Mouse (Mus musculus) kidney, embryonic 15.5 days (tissue): ENCODE data around the gene Ano4. TPM values are rescaled to one million over a fixed set of nuclear protein-coding genes. Genes with fewer than 3 reads are reported as not detected.

ENCODE experiments used
- ATAC-seq: fragments of 200-750 bp; cut with Nextera tagmentation; replicated peaks from 2 replicates; pipeline ENCODE4 v1.8.0; 2017; ENCODE audit warnings: moderate TSS enrichment; ENCODE audit not compliant: low FRiP score
- H3K27ac ChIP-seq: fragments of 300-500 bp; sonication (generic); 2 replicates; pipeline ENCODE4 v1.5.1; 2015; ENCODE audit warnings: mild to moderate bottlenecking, inconsistent platforms
- H3K27me3 ChIP-seq: fragments of 300-500 bp; sonication (generic); 2 replicates; pipeline ENCODE4 v1.6.1; 2015; ENCODE audit warnings: inconsistent platforms
- H3K36me3 ChIP-seq: fragments of 300-500 bp; sonication (generic); 2 replicates; pipeline ENCODE4 v1.6.1; 2015; ENCODE audit warnings: inconsistent platforms
- H3K4me1 ChIP-seq: fragments of 300-500 bp; sonication (generic); 2 replicates; pipeline ENCODE4 v1.6.1; 2015; ENCODE audit warnings: inconsistent platforms
- H3K4me2 ChIP-seq: fragments of 300-500 bp; sonication (generic); 2 replicates; pipeline ENCODE4 v1.6.1; 2015; ENCODE audit warnings: moderate library complexity, mild to moderate bottlenecking, inconsistent platforms
- H3K4me3 ChIP-seq: fragments of 300-500 bp; sonication (generic); replicated peaks from 2 replicates; pipeline ENCODE4 v1.5.1; 2015; ENCODE audit warnings: mild to moderate bottlenecking, inconsistent platforms
- H3K9ac ChIP-seq: fragments of 300-500 bp; sonication (generic); 2 replicates; pipeline ENCODE4 v1.6.1; 2015; ENCODE audit warnings: mild to moderate bottlenecking, inconsistent platforms
- H3K9me3 ChIP-seq: fragments of 300-500 bp; sonication (generic); replicated peaks from 2 replicates; pipeline ENCODE4 v1.6.1; 2016; ENCODE audit warnings: inconsistent platforms
- WGBS: fragments of 180-500 bp; shearing (Covaris S2); methylation state at CpG from one replicate; pipeline ENCODE4 v1.1.7; 2015; ENCODE audit warnings: mixed read lengths; 5-methylcytosine and 5-hydroxymethylcytosine counted together
- polyA plus RNA-seq: library from polyadenylated mRNA; unstranded; fragments of >200 nt; fragmentation: Nextera tagmentation; extraction: Ambion mirVana; gene quantifications from 2 replicates; pipeline ENCODE4 v1.2.1, GENCODE M21; 2015

Ano4 gene
- polyA plus RNA-seq, 1 experiment from 2014 or later = 5.4 TPM

DNA sequence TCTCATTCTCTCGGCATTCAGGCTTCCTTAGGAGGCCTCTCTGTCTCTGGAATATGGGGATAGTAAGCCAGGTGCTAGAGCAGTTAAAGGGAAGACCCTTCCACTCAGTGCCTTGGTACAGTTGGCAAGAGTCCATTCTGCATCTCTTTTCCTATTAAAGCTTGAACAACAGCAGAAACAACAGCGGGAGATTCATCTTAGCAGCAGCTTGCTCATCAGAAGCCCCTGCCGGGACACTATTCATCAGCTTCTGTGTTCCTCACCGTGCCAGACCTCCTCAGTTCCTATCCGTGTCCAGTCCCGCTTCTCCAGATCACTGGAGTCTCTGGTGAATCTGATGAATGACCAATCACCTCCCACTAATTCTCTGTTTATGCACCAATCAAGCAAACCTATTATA lies 128.5 kb downstream of the Ano4 start:
- no peak for ATAC-seq
- no peaks in the 10 kb centered on the region for H3K4me1 ChIP-seq
- H3K9me3 ChIP-seq = no peaks in the 10 kb centered on the region
- WGBS = 85% methylated on average over 6 of the region's 6 CpGs
- no peaks in the 10 kb centered on the region for H3K27me3 ChIP-seq
- H3K4me2 ChIP-seq = no peak overlapping the region
- no peak overlapping the region for H3K27ac ChIP-seq
- no peak overlapping the region for H3K9ac ChIP-seq
- H3K36me3 ChIP-seq = no peaks in the 10 kb centered on the region
- no peak overlapping the region for H3K4me3 ChIP-seq

DNA sequence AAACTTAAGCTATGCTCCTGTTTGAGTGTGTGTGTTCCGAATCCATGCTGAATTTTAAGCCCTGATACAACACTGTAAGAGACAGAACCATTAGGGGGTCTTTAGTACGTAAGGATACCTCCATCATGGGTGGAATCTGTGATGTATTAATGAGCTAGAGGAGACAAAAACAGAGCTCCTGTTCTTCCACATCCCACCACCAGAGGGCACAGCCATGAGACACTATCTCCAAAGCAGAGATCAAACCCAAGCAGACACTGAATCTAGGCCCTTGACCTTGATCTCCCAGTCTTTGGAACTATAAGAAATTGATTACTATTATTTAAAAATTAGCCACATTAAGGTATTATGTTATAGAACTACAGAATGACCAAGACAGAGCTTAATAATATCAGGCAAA lies 138.7 kb downstream of the Ano4 start:
- no peaks in the 10 kb centered on the region for H3K27me3 ChIP-seq

DNA sequence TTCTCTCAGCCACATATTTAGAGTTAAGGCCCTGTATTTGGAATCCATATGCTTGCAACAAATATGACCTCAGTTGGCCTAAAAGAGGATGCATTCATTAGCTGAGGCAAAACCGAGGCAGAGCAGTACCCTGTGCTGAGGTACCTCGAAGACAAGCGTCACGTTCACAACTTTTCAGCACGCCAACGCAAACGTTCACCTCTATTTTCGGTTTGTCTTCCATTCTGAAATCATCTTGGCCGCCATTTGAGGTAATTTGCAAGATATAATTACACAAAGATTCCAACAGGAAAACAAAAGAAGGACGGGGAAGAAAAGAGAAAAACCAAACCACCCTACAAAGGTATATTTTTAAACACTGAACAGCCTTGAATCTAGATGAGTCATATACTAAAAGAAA lies 148.1 kb downstream of the Ano4 start:
- WGBS = 92% methylated on average over 10 of the region's 10 CpGs
- no peaks in the 10 kb centered on the region for H3K27me3 ChIP-seq
- no peak overlapping the region for H3K9ac ChIP-seq
- no peaks in the 10 kb centered on the region for H3K9me3 ChIP-seq
- H3K4me2 ChIP-seq = no peak overlapping the region
- H3K4me3 ChIP-seq = no peak overlapping the region
- ATAC-seq = no peak
- no peaks in the 10 kb centered on the region for H3K36me3 ChIP-seq
- H3K27ac ChIP-seq = no peak overlapping the region
- H3K4me1 ChIP-seq = 0 out of 2 replicates have a peak, but pooled peaks cover 2% of the 10 kb centered on the region

More for the DNA sequence above, 138.7 kb downstream of the Ano4 start:
- 49% methylated on average over 2 of the region's 2 CpGs for WGBS
- Histone ChIP-seq H3K9ac (no peak overlapping the region), H3K36me3 (no peaks in the 10 kb centered on the region), H3K27ac (no peak overlapping the region), H3K4me2 (no peak overlapping the region), H3K4me1 (no peaks in the 10 kb centered on the region), H3K4me3 (no peak overlapping the region), H3K9me3 (no peaks in the 10 kb centered on the region)
- no peak for ATAC-seq

DNA sequence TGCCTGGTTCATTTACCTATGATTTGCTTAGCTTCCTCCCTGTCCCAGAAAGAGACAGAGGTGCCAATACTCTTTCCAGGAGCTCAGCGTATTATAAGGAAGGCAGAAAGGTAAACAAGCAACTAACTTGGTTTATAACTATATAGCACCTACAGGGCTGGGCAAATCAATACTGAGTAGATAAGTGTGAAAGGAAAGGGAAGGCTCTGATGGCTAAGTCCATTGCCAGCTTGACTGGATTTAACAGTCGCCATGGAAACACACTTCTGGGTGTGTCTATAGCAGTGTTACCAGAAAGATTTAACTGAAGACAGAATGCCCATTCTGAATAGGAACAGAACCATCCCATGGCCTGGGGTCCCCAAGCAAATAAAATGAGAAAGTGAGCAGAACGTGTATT lies 149.5 kb downstream of the Ano4 start:
- no peak for ATAC-seq
- 0 out of 2 replicates have a peak, but pooled peaks cover 2% of the 10 kb centered on the region for H3K4me1 ChIP-seq
- 80% methylated on average over 3 of the region's 3 CpGs for WGBS

DNA sequence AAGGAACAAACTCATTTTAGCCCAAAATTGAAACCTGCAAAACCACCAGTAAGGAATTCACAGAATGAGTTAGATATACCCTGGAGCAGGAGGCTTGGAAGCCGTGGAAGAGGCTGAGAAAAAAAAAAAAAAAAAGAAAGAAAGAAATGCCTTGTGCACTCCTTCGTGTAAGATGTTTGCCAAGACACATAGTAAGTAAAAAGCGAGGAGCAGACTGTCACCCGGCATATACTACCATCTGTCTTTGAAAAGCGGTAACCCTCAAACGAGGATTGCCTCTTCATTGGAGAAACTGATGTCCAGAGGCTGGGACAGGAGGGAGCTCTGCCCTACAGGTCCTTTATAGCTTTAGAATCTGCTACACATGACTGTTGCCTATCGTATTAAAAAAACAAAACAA lies 150.1 kb downstream of the Ano4 start:
- Histone ChIP-seq H3K36me3 (no peaks in the 10 kb centered on the region), H3K4me1 (0 out of 2 replicates have a peak, but pooled peaks cover 2% of the 10 kb centered on the region), H3K4me2 (no peak overlapping the region), H3K4me3 (no peak overlapping the region), H3K9ac (no peak overlapping the region), H3K27me3 (no peaks in the 10 kb centered on the region), H3K27ac (no peak overlapping the region), H3K9me3 (no peaks in the 10 kb centered on the region)
- 81% methylated on average over 7 of the region's 7 CpGs for WGBS
- no peak for ATAC-seq

More for the DNA sequence above, 149.5 kb downstream of the Ano4 start:
- no peaks in the 10 kb centered on the region for H3K36me3 ChIP-seq
- no peaks in the 10 kb centered on the region for H3K9me3 ChIP-seq
- H3K4me2 ChIP-seq = no peak overlapping the region
- H3K9ac ChIP-seq = no peak overlapping the region
- H3K4me3 ChIP-seq = no peak overlapping the region
- no peaks in the 10 kb centered on the region for H3K27me3 ChIP-seq
- no peak overlapping the region for H3K27ac ChIP-seq

DNA sequence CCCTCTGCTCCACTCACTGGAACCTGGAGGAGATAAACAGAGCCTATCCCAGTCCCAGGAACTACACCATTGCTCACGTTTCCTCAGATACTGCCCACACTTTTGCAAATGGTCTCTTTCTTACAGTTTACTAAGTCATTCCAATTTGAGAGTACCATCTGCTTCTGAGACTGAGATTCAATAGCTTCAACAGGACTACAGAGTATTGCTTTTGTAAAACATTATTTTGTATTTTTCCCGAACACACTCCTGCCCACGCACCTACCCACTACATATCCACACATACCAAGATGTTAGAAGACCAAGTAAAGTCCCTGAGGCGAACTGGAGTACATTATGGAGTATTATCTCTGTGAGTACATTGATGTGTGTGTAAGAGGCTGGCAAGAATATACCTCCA lies 166.6 kb downstream of the Ano4 start:
- H3K4me3 ChIP-seq = no peak overlapping the region
- H3K27me3 ChIP-seq = no peaks in the 10 kb centered on the region
- H3K36me3 ChIP-seq = no peaks in the 10 kb centered on the region
- H3K4me2 ChIP-seq = no peak overlapping the region
- no peaks in the 10 kb centered on the region for H3K4me1 ChIP-seq
- no peak for ATAC-seq
- H3K9ac ChIP-seq = no peak overlapping the region
- H3K27ac ChIP-seq = no peak overlapping the region
- WGBS = 92% methylated on average over 4 of the region's 4 CpGs
- H3K9me3 ChIP-seq = no peaks in the 10 kb centered on the region

DNA sequence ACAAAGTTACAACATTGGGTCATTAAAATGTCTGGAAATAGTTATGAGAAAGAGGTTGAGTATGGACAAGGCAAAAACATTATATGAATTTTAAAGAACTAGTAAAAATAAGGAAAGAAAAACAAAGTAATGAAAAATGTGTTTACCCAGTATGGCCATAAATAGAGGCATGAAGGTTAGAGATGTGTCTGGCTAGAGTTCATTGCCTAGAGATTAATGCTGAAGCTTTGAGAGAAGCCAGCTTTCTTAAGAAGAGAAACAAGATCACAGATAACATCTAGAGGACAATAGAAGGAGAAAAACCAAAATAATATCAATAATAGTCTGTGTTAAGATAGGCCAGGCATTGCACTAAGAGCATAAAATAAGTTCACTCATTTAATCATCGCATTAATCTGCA lies 180.0 kb downstream of the Ano4 start:
- no peak overlapping the region for H3K27ac ChIP-seq
- WGBS = 69% methylated on average over 1 of the region's 1 CpGs
- no peak overlapping the region for H3K4me3 ChIP-seq
- H3K9ac ChIP-seq = no peak overlapping the region
- H3K4me2 ChIP-seq = no peak overlapping the region
- no peak; the same call in 1 of the 2 replicates for ATAC-seq
- H3K4me1 ChIP-seq = no peaks in the 10 kb centered on the region
- no peaks in the 10 kb centered on the region for H3K27me3 ChIP-seq
- no peaks in the 10 kb centered on the region for H3K36me3 ChIP-seq
- H3K9me3 ChIP-seq = no peaks in the 10 kb centered on the region

DNA sequence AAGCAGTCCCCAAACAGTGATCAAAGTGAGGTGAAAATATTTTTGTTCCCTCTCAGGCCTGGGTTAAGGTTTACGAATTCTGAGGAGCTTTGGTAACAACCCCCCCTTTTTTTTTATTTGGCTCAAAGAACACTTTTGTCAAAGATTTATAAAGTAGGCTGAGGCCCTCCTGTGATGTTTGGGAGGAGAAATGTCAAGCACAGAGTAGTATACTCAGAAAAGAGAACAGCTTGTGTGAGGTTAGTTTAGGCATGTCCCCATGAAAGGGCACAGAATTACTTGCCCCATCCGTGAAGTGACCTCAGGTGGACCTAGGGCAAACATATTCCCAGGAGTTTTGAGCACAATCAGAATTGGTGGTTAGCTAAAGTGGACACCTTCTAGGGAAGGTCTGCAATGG lies 189.1 kb downstream of the Ano4 start:
- 29% methylated on average over 2 of the region's 2 CpGs for WGBS
- Histone ChIP-seq H3K4me3 (no peak overlapping the region), H3K9ac (no peak overlapping the region), H3K9me3 (no peaks in the 10 kb centered on the region), H3K27me3 (no peaks in the 10 kb centered on the region), H3K27ac (peak overlapping the region; percentile 56), H3K36me3 (no peaks in the 10 kb centered on the region), H3K4me1 (peaks cover 3% of the 10 kb centered on the region; the same call in 1 of the 2 replicates), H3K4me2 (no peak overlapping the region)
- ATAC-seq = peak; percentile 68; the same call in 1 of the 2 replicates

DNA sequence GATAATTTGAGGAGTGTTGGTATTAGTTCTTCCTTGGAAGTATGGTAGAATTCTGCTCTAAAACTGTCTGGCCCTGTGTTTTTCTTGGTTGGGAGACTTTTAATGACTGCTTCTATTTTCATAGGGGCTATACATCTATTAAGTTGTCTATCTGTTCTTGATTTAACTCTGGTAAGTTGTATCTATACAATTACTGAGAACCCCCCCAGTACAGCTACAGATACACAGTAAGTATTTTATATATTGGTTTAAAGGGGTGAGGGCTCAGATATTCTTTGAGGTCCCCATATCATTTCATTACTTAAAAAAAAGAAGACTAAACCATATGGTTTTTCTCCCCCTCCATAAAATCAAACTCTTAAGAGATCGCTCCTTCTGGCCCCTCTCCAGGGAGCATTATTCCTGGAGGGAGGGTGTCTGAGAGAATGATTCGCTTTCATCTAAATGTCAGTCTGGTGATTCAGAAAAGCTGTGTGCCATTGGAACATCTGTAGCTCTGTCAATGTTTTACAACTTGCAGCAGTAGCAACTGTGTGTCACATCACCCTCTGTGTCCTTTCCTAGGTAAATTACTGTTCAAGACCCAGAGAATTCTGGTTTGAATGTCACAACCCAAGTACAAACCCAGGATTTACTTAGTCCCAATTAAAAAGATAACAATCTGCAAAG lies 189.6 kb downstream of the Ano4 start:
- H3K27ac ChIP-seq = 0 out of 2 replicates have a peak overlapping the region, but pooled peaks have one; percentile 3
- WGBS = 29% methylated on average over 2 of the region's 2 CpGs

DNA sequence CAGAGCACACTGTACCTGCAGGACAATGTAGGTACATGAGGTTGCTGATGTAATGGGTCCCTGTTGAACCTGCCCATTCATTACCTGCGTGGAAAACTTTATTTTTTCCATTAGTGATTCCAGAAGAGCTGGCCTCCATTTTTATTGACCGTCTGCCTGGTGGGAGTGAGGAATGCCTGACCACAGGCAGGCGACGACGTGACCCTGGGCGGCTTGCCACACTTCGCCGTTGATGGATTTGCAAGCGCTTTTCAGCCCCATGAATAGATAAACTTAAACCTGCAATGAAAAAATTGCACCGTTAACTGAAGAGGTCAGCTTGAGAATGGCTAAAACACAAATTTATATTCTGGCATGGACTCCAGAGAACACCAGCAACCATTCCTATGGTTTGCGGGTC lies 195.4 kb downstream of the Ano4 start:
- no peak overlapping the region for H3K4me3 ChIP-seq
- no peak overlapping the region for H3K27ac ChIP-seq
- H3K4me1 ChIP-seq = 0 out of 2 replicates have a peak, but pooled peaks cover 6% of the 10 kb centered on the region
- no peaks in the 10 kb centered on the region for H3K9me3 ChIP-seq
- WGBS = 29% methylated on average over 11 of the region's 11 CpGs
- no peak; the same call in 1 of the 2 replicates for ATAC-seq
- no peak overlapping the region for H3K4me2 ChIP-seq
- H3K36me3 ChIP-seq = no peaks in the 10 kb centered on the region
- no peaks in the 10 kb centered on the region for H3K27me3 ChIP-seq
- H3K9ac ChIP-seq = no peak overlapping the region

More for the DNA sequence above, 189.6 kb downstream of the Ano4 start:
- H3K27me3 ChIP-seq = no peaks in the 10 kb centered on the region
- H3K9ac ChIP-seq = no peak overlapping the region
- peak; percentile 92 for ATAC-seq
- no peak overlapping the region for H3K4me2 ChIP-seq
- peaks cover 3% of the 10 kb centered on the region; the same call in 1 of the 2 replicates for H3K4me1 ChIP-seq
- no peaks in the 10 kb centered on the region for H3K9me3 ChIP-seq
- no peaks in the 10 kb centered on the region for H3K36me3 ChIP-seq
- H3K4me3 ChIP-seq = no peak overlapping the region

DNA sequence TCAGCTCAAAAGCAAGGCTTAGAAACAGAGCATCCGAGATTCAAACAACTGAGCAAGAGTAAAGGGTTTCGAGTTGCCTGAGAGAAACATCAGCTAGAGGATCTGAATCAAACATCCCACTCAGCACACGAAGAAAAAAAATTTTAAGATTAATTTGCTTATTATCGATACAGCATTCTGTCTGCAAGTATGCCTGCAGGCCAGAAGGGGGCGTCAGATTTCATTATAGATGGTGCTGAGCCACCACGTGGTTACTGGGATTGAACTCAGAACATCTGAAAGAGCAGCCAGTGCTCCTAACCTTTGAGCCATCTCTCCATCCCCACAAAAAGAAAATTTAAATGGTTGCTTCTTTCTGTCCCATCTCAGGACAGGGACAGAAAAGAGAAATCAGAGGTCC lies 223.2 kb downstream of the Ano4 start:
- H3K4me2 ChIP-seq = no peak overlapping the region
- WGBS = 64% methylated on average over 6 of the region's 6 CpGs

DNA sequence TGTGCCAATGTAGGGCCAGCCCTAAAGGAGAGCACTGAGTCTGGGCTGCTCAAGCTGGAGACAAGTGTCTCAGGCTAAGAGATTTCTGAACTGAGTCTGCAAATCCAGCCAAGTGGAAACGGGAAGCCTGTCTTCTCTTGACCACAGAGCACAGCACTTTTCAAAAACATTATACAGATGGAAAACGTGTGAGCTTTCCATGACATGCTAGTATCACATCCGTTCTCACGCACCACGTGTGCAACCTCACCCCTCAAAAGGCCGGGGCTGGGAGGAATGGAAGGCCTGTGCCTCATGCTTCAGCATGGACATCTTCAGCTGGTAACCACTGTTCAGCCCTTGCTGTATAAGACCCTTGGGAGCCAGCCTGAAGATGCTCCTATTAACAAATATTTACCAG lies 230.2 kb downstream of the Ano4 start:
- Histone ChIP-seq H3K36me3 (no peaks in the 10 kb centered on the region), H3K9me3 (no peaks in the 10 kb centered on the region), H3K4me2 (no peak overlapping the region), H3K9ac (no peak overlapping the region), H3K4me1 (no peaks in the 10 kb centered on the region), H3K27ac (no peak overlapping the region), H3K27me3 (no peaks in the 10 kb centered on the region), H3K4me3 (no peak overlapping the region)
- 84% methylated on average over 6 of the region's 6 CpGs for WGBS
- no peak for ATAC-seq

More for the DNA sequence above, 223.2 kb downstream of the Ano4 start:
- Histone ChIP-seq H3K4me1 (no peaks in the 10 kb centered on the region), H3K4me3 (no peak overlapping the region), H3K27me3 (no peaks in the 10 kb centered on the region), H3K36me3 (no peaks in the 10 kb centered on the region), H3K27ac (no peak overlapping the region), H3K9ac (no peak overlapping the region), H3K9me3 (no peaks in the 10 kb centered on the region)
- no peak for ATAC-seq

DNA sequence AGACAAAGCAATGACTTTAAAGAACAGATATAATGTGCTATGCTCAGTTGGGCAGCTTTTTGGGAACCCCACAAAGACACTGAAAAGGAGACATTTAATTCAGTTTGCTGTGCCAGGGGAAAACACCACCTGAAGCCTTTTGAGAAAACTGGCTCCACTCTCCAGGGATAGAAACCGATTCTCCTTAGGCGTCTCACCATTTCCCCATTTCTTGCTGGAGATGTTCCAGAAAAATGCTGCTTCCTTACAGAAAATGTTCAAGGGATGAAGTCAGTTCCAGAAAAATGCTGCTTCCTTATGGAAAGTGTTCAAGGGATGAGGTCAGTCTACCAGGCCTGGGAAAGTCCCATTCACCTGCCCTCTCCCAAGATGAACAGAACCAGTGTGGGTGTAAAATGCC lies 233.1 kb downstream of the Ano4 start:
- Histone ChIP-seq H3K27me3 (no peaks in the 10 kb centered on the region), H3K4me3 (no peak overlapping the region), H3K4me2 (no peak overlapping the region), H3K9me3 (no peaks in the 10 kb centered on the region), H3K36me3 (no peaks in the 10 kb centered on the region), H3K9ac (no peak overlapping the region), H3K4me1 (no peaks in the 10 kb centered on the region), H3K27ac (no peak overlapping the region)
- 79% methylated on average over 2 of the region's 2 CpGs for WGBS
- no peak for ATAC-seq
